Mouse (Mus musculus) embryo, embryonic 10 days (tissue): ENCODE measurements around the gene Pip5kl1.

ENCODE experiments used
- DNase-seq: peaks from one replicate; pipeline ENCODE4 v3.0.0-alpha.2; 2015; ENCODE audit warnings: low spot score

Pip5kl1 gene

GRCm38 (mm10) chr2:32574497-32574896, at the start of gene Pip5kl1:
TSS of gene Pip5kl1 (plus strand) at chr2:32574797.
- no peak for DNase-seq

GRCm38 (mm10) chr2:32525816-32526215, 48.8 kb upstream of the Pip5kl1 start:
- no peak for DNase-seq

- no peak for DNase-seq
These were observed 47.1 kb upstream of the Pip5kl1 start for GRCm38 (mm10) chr2:32527468-32527966.

GRCm38 (mm10) chr2:32528326-32528725, 46.3 kb upstream of the Pip5kl1 start:
- DNase-seq: no peak

GRCm38 (mm10) chr2:32530479-32530878, 44.1 kb upstream of the Pip5kl1 start:
- DNase-seq: no peak

GRCm38 (mm10) chr2:32533163-32533562, 41.4 kb upstream of the Pip5kl1 start:
- DNase-seq: no peak

- peak; percentile 88 for DNase-seq
These were observed 40.4 kb upstream of the Pip5kl1 start for GRCm38 (mm10) chr2:32534061-32534732.

GRCm38 (mm10) chr2:32534733-32535471, 39.7 kb upstream of the Pip5kl1 start, which contains the start of gene Fam102a:
TSS of gene Fam102a (plus strand) at chr2:32535332.
- DNase-seq: peak; percentile 98

GRCm38 (mm10) chr2:32535501-32535991, 39.1 kb upstream of the Pip5kl1 start:
- peak; percentile 52 for DNase-seq

GRCm38 (mm10) chr2:32536086-32536633, 38.4 kb upstream of the Pip5kl1 start:
- DNase-seq: no peak

- peak; percentile 54 for DNase-seq
These were observed 37.8 kb upstream of the Pip5kl1 start for GRCm38 (mm10) chr2:32536634-32537359.

GRCm38 (mm10) chr2:32537360-32537905, 37.2 kb upstream of the Pip5kl1 start:
- peak; percentile 70 for DNase-seq

GRCm38 (mm10) chr2:32537941-32538340, 36.7 kb upstream of the Pip5kl1 start:
- no peak for DNase-seq

GRCm38 (mm10) chr2:32538461-32538860, 36.1 kb upstream of the Pip5kl1 start:
- no peak for DNase-seq

- DNase-seq: no peak
These were observed 35.1 kb upstream of the Pip5kl1 start for GRCm38 (mm10) chr2:32539452-32539981.

GRCm38 (mm10) chr2:32541333-32541908, 33.2 kb upstream of the Pip5kl1 start:
- no peak for DNase-seq

GRCm38 (mm10) chr2:32541986-32542573, 32.5 kb upstream of the Pip5kl1 start:
- DNase-seq: no peak

GRCm38 (mm10) chr2:32543031-32543449, 31.6 kb upstream of the Pip5kl1 start:
- no peak for DNase-seq

GRCm38 (mm10) chr2:32546951-32547350, 27.6 kb upstream of the Pip5kl1 start:
- no peak for DNase-seq

GRCm38 (mm10) chr2:32547380-32547779, 27.2 kb upstream of the Pip5kl1 start:
- DNase-seq: no peak
